Mouse (Mus musculus): ENCODE data around the gene Pgf. TPM values are rescaled to one million over a fixed set of nuclear protein-coding genes. Genes with fewer than 3 reads are reported as not detected.

Pgf gene
- total and polyA plus RNA-seq, 3 experiments = 4.6 to 5.7 (median 5.4) TPM

DNA sequence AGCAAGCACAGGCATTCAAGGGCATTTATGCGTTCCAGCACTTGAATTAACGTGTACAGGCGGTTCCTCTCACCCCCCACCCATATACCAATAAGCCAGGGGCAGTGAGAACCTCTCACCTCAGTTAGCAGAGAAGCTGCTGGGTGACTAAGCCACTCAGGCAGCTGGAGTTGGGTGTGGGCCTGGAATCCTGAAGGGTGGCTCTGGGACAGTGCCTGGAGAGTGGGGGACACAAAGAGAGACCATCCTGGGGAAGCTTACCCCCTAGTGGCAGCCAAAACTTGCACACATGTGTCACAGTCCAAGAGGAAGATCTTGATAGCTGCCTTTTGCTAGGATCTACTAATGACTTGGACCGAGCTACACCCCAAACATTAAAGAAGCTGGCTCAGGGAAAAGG is 41.0 kb downstream of the Pgf start:
- 61% methylated on average over 4 of the region's 4 CpGs for WGBS

DNA sequence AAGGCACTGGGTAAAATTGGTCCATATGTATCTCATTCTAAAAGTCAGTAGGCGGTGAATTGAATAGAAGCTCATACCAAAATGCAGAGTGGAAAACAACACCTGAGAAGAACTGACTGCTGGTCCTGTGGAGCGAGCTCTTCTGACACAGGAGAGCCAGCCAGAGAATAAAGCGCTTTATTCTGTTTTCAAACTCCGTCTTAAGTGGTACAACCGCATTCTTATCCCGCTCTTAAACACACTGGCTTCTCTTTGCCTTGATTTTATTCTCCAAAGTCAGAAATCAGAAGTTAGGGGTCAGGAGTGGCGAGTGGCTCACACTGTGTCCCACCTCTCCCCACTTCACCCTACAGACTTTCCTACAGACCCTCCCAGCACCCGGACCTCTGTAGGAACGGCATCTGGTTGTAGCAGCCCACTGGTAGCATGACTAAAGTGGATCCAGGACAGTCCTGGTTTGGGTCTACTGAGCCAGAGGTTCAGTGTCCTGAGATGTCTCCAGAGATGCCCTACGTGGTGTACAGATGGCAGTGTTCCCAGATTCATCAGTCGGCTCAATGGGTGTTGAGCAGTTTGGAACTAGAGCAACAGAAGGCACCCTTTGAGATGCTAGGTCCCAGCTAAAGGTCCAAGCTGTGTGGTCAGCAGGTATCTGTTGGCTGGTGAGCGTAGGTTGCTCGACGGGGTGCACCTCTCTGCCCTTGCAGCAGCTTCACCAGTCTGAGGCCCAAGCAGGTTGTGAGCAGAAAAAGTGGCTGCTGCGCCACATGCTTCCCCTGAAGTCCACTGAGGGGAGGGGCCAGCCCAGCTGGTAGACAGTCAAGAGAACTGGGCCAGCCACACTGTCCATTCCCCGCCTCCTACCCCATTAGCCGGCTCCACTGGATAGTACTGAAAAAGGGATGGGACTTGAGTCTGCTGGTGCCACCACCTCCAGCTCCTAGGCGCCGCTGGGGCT is 41.8 kb downstream of the Pgf start:
- no peaks in the 10 kb centered on the region for H3K36me3 ChIP-seq (ENCODE audit: control insufficient read depth, insufficient read depth, low read length)
- 62% methylated on average over 19 of the region's 19 CpGs for WGBS
- no peak overlapping the region for H3K4me3 ChIP-seq
- TF ChIP-seq EP300 (IDR thresholded peaks at IDR 0.05; ENCODE audit: insufficient read depth, low read depth, low read length) = 0 out of 2 replicates have a peak, but pooled peaks have one; percentile 13
- TF ChIP-seq CTCF (IDR thresholded peaks at IDR 0.05) = no peak
- no peak for TF ChIP-seq POLR2A (IDR thresholded peaks at IDR 0.05; ENCODE audit: insufficient read depth, low read depth, low read length)
- no peaks in the 10 kb centered on the region for H3K79me2 ChIP-seq (replicated peaks; ENCODE audit: control insufficient read depth, insufficient read depth, low read length)
- H3K27ac ChIP-seq = no peak overlapping the region
- H3K4me1 ChIP-seq (ENCODE audit: control insufficient read depth, insufficient read depth, low read length) = peaks cover 3% of the 10 kb centered on the region
- intact Hi-C loops (cut with DNase I) = no loop called here
- H3K27me3 ChIP-seq (ENCODE audit: control insufficient read depth, insufficient read depth, low read length) = no peaks in the 10 kb centered on the region
- DNase-seq = peak in 1 of 2 experiments; percentile 39
- no peak overlapping the region for H3K9ac ChIP-seq (ENCODE audit: low read depth, low read length)

More for the DNA sequence above, 41.0 kb downstream of the Pgf start:
- Histone ChIP-seq H3K27me3 (ENCODE audit: control insufficient read depth, insufficient read depth, low read length) (no peaks in the 10 kb centered on the region), H3K4me3 (no peak overlapping the region), H3K36me3 (ENCODE audit: control insufficient read depth, insufficient read depth, low read length) (no peaks in the 10 kb centered on the region), H3K9ac (ENCODE audit: low read depth, low read length) (no peak overlapping the region), H3K4me1 (ENCODE audit: control insufficient read depth, insufficient read depth, low read length) (peaks cover 3% of the 10 kb centered on the region), H3K27ac (no peak overlapping the region), H3K79me2 (replicated peaks; ENCODE audit: control insufficient read depth, insufficient read depth, low read length) (no peaks in the 10 kb centered on the region)
- intact Hi-C loops (cut with DNase I) = no loop called here
- DNase-seq = no peak
- TF ChIP-seq EP300 (IDR thresholded peaks at IDR 0.05; ENCODE audit: insufficient read depth, low read depth, low read length) (no peak), CTCF (IDR thresholded peaks at IDR 0.05) (no peak), POLR2A (IDR thresholded peaks at IDR 0.05; ENCODE audit: insufficient read depth, low read depth, low read length) (no peak)

GRCm38 (mm10) chr12:85134043-85134794 is 43.4 kb downstream of the Pgf start:
- 65% methylated on average over 8 of the region's 8 CpGs for WGBS
- H3K36me3 ChIP-seq (ENCODE audit: control insufficient read depth, insufficient read depth, low read length) = peaks cover 5% of the 10 kb centered on the region
- H3K27me3 ChIP-seq (ENCODE audit: control insufficient read depth, insufficient read depth, low read length) = no peaks in the 10 kb centered on the region
- intact Hi-C loops (cut with DNase I) = no loop called here
- H3K27ac ChIP-seq = no peak overlapping the region
- no peak overlapping the region for H3K4me3 ChIP-seq
- no peaks in the 10 kb centered on the region for H3K79me2 ChIP-seq (replicated peaks; ENCODE audit: control insufficient read depth, insufficient read depth, low read length)
- no peak for TF ChIP-seq EP300 (IDR thresholded peaks at IDR 0.05; ENCODE audit: insufficient read depth, low read depth, low read length)
- no peak for TF ChIP-seq POLR2A (IDR thresholded peaks at IDR 0.05; ENCODE audit: insufficient read depth, low read depth, low read length)
- no peak for TF ChIP-seq CTCF (IDR thresholded peaks at IDR 0.05)
- DNase-seq = no peak
- H3K9ac ChIP-seq (ENCODE audit: low read depth, low read length) = no peak overlapping the region
- peaks cover 3% of the 10 kb centered on the region for H3K4me1 ChIP-seq (ENCODE audit: control insufficient read depth, insufficient read depth, low read length)

- no peaks in the 10 kb centered on the region for H3K79me2 ChIP-seq (replicated peaks; ENCODE audit: control insufficient read depth, insufficient read depth, low read length)
- no peak for DNase-seq
- 87% methylated on average over 6 of the region's 6 CpGs for WGBS
- no peak overlapping the region for H3K9ac ChIP-seq (ENCODE audit: low read depth, low read length)
- no peak overlapping the region for H3K27ac ChIP-seq
- peaks cover 5% of the 10 kb centered on the region for H3K36me3 ChIP-seq (ENCODE audit: control insufficient read depth, insufficient read depth, low read length)
- TF ChIP-seq POLR2A (IDR thresholded peaks at IDR 0.05; ENCODE audit: insufficient read depth, low read depth, low read length) (no peak), EP300 (IDR thresholded peaks at IDR 0.05; ENCODE audit: insufficient read depth, low read depth, low read length) (no peak), CTCF (IDR thresholded peaks at IDR 0.05) (no peak)
- intact Hi-C loops (cut with DNase I) = no loop called here
- H3K4me3 ChIP-seq = no peak overlapping the region
- peaks cover 3% of the 10 kb centered on the region for H3K4me1 ChIP-seq (ENCODE audit: control insufficient read depth, insufficient read depth, low read length)
- H3K27me3 ChIP-seq (ENCODE audit: control insufficient read depth, insufficient read depth, low read length) = no peaks in the 10 kb centered on the region
Observed at GRCm38 (mm10) chr12:85131361-85131760, 46.2 kb downstream of the Pgf start.

DNA sequence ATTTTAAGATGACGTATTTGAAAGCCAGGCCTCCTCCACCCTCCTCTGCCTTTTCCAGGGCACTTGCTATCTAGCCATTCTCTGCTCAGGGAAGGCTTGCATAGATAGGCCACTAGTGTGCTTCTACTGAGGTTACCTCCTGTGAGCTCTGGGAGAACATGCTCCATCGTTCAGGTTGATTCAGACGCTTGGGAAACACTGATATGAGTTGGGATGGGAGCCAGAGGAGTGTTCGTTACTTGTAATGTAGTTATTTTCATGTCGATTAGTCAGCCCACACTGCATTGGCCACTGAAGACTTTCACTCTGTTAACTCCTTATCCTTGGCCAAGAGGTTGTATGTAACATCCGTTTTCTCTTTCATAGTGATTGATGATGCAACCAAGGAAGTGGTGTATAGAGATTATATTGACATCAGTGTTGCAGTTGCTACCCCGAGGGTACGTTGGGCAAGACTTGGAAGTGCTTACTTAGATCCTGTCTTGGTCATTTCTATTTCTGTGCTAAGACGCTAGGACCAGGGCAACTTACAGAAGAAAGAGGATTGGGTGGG is 48.1 kb downstream of the Pgf start:
- no peak for DNase-seq
- WGBS = 65% methylated on average over 9 of the region's 9 CpGs
- no peaks in the 10 kb centered on the region for H3K4me1 ChIP-seq (ENCODE audit: control insufficient read depth, insufficient read depth, low read length)
- TF ChIP-seq EP300 (IDR thresholded peaks at IDR 0.05; ENCODE audit: insufficient read depth, low read depth, low read length) = no peak
- TF ChIP-seq POLR2A (IDR thresholded peaks at IDR 0.05; ENCODE audit: insufficient read depth, low read depth, low read length) = no peak
- TF ChIP-seq CTCF (IDR thresholded peaks at IDR 0.05) = no peak
- H3K27ac ChIP-seq = no peak overlapping the region
- H3K4me3 ChIP-seq = no peak overlapping the region
- H3K9ac ChIP-seq (ENCODE audit: low read depth, low read length) = no peak overlapping the region
- H3K36me3 ChIP-seq (ENCODE audit: control insufficient read depth, insufficient read depth, low read length) = peaks cover 10% of the 10 kb centered on the region
- H3K79me2 ChIP-seq (replicated peaks; ENCODE audit: control insufficient read depth, insufficient read depth, low read length) = no peaks in the 10 kb centered on the region
- H3K27me3 ChIP-seq (ENCODE audit: control insufficient read depth, insufficient read depth, low read length) = no peaks in the 10 kb centered on the region
- intact Hi-C loops (cut with DNase I) = no loop called here
